Mouse (Mus musculus): Measurements from ENCODE around the gene Bcl3. TPM values are rescaled to one million over a fixed set of nuclear protein-coding genes. Genes with fewer than 3 reads are reported as not detected.

The Bcl3 gene
- total RNA-seq (2015; ENCODE audit: low replicate concordance) (15.5 and 21.3 TPM in 2 replicates), total RNA-seq (2017; ENCODE audit: low replicate concordance) (0.77 TPM in 1 of 2 replicates, not detected in the other)

GRCm38 (mm10) chr7:19822604-19823058 lies at the start of gene Bcl3:
Bcl3 (minus strand) TSS chr7:19822770.
- ATAC-seq (replicated peaks; ENCODE audit: low FRiP score, poor library complexity, severe bottlenecking): no peak

DNA sequence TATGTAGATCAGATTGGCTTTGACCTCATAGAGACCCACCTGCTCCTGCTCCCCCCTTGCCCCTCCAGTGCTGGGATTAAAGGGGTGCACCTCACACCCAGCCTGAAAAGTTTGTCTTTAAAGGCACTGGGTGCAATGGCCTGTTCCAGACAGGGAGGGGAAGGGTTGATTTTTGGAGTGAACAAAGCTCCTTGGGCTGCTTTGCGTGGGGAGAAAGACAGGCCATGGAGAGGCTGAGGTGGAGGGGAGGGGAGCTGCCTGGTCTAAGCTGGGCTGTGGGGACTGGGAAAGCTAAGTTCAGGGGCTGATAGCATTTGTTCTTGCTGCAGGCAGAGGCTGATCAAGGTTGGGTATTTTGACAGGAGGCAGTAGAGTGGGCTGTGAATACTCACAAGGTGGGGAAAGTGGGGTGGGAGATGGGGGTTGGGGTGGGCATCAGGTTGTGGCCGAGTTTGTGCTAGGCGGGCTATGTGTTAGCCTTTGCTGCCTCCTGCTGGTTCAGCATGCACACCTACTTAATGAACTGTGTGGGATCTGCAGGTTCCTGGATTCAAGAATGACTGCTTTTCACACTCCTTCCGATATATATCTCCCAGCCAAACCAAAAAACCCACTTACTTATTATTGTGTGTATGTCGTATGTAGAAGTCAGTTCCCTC lies 49.5 kb upstream of the Bcl3 start:
- no peak for ATAC-seq (replicated peaks; ENCODE audit: low FRiP score, poor library complexity, severe bottlenecking)

- no peak for ATAC-seq (replicated peaks; ENCODE audit: low FRiP score, poor library complexity, severe bottlenecking)
Measured at GRCm38 (mm10) chr7:19871137-19871621, 48.6 kb upstream of the Bcl3 start.

GRCm38 (mm10) chr7:19867751-19868399 lies 45.3 kb upstream of the Bcl3 start:
- no peak for ATAC-seq (replicated peaks; ENCODE audit: low FRiP score, poor library complexity, severe bottlenecking)

DNA sequence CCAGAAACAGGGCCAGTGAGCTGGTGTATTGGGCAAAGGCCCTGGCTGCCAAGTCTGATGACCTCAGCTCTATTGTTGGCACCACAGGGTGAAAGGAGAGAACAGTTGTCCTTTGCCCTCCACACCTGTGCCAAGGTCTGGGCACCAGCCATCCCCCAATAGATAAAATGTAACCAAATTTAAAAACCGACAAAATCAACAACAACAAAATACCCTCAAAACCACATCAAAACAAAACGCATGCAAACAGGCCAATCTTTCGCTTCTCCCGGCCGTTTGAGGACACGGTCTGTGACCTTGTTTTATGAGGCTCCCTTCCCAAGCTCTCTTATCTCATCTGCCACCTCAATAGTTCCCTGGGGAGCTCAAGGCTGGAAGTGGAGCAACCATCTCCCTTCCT lies 43.9 kb upstream of the Bcl3 start:
- no peak for ATAC-seq (replicated peaks; ENCODE audit: low FRiP score, poor library complexity, severe bottlenecking)

GRCm38 (mm10) chr7:19865246-19866036 lies 42.9 kb upstream of the Bcl3 start:
- ATAC-seq (replicated peaks; ENCODE audit: low FRiP score, poor library complexity, severe bottlenecking): no peak

DNA sequence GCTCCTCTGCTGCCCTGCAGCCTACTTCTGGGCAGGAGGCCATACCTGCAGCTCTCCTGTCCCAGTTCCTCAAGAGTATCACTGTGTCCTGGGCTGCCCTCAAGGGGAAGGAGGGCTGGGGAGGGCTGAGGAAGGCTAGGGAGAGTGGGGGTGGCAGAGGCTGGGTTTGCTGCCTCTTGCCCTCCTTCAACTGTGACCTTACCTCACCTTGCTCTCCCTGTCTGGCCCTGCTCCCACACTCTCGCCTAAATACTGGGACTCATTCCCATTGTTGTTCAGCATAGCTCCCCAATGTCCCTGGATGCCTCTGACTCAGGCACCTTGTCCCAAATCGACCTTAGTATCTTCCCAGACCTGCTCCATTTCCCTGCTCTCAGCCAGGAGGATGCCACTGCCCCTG lies 41.7 kb upstream of the Bcl3 start:
- no peak for ATAC-seq (replicated peaks; ENCODE audit: low FRiP score, poor library complexity, severe bottlenecking)

GRCm38 (mm10) chr7:19861199-19861598 lies 38.6 kb upstream of the Bcl3 start, which contains the start of gene Ceacam16:
Ceacam16 (minus strand) TSS chr7:19861299.
- no peak for ATAC-seq (replicated peaks; ENCODE audit: low FRiP score, poor library complexity, severe bottlenecking)

DNA sequence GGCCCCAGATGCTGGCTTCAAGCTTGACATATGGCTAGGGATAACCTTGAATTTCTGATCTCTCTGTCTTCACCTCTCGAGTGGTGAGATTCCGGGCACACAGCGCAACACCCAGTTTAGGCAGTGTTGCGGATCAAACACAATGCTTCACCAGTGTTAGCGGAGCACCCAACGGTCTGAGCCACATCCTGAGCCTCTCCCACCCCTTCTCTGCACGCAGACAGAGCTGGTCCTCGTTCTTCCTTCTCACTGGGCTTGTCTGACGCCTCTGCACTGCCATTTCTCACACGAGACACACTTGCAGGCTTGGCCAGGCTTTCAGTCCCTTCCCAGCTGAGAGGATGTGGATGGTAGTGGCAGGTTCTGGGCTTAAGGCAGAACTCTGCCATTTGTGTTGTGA lies 37.2 kb upstream of the Bcl3 start:
- ATAC-seq (replicated peaks; ENCODE audit: low FRiP score, poor library complexity, severe bottlenecking): no peak

GRCm38 (mm10) chr7:19856283-19856682 lies 33.7 kb upstream of the Bcl3 start:
- ATAC-seq (replicated peaks; ENCODE audit: low FRiP score, poor library complexity, severe bottlenecking): no peak

DNA sequence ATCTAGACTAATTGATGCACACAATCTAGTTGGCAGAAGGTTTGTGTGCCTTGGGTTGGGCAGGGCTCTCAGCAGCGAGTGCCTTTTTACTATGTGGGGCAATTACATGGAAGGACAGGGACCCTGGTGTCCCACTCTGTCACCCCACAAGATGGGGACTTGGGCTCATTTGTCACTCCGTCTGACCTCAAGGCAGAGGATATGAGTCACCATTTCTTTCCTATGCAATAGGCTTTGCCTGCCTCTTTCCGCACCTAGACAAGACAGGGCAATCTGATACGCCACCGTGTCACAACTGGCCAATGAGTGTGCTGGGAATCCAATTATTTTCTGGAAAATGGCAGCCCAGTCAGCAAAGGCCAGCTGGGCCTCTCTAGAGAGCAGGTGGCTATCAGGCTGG lies 33.1 kb upstream of the Bcl3 start:
- ATAC-seq (replicated peaks; ENCODE audit: low FRiP score, poor library complexity, severe bottlenecking): no peak

- no peak for ATAC-seq (replicated peaks; ENCODE audit: low FRiP score, poor library complexity, severe bottlenecking)
Measured at GRCm38 (mm10) chr7:19853526-19853925, 31.0 kb upstream of the Bcl3 start.

GRCm38 (mm10) chr7:19851858-19852570 lies 29.4 kb upstream of the Bcl3 start, which contains the start of gene Gm19345:
Gm19345 (plus strand) TSS chr7:19852003.
- no peak for ATAC-seq (replicated peaks; ENCODE audit: low FRiP score, poor library complexity, severe bottlenecking)

DNA sequence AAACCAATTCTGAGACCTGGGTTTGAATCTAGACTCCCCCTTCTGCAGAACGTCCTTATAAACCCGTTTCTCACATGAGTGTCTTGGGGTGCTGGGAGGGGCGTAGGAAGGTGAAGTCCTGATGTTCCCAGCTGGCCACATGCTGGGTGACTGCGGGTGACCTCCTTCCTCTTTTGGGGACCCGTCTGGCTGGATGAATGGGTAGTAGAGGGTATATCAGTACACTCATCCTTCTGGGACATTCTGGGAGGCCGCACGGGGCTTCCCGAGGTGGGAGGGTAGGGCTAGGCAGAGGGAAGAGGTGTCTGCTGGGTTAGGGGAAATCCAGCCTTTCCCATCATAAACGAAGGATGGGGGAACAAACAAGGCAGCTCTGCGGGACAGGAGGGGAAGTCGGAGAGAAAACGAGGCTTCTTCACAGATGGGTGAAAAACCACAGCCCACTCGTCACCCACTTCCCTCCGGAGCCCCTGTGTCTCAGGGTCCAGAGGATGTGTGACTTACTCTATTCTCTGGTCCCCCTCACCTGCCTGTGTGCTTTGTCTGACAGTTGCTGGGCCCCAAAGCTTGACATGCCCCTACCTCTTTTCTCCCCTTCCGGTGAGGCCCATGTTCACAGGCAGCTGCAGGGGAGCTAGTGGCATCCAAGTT lies 22.1 kb upstream of the Bcl3 start:
- ATAC-seq (replicated peaks; ENCODE audit: low FRiP score, poor library complexity, severe bottlenecking): no peak

DNA sequence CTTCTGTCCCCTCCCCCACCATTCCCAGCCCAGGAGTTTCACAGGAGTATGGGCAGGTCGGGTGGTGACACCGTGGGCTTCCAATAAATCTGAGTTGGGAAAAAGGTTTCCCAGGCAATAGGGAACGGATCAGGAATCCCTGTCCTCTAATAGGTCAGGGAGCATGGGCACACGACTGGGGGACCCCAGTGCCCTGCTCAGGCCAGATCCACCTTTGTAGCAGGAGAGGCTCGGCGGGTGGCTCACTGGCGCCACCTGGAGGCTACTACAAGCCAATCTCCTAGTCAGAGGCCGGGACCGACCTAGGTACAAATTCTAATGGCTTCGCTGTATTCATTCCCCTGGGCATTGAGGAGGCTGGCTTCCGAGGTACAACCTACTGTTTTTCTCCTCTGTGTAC lies 21.0 kb upstream of the Bcl3 start:
- no peak; the same call in 1 of the 2 replicates for ATAC-seq (replicated peaks; ENCODE audit: low FRiP score, poor library complexity, severe bottlenecking)

- ATAC-seq (replicated peaks; ENCODE audit: low FRiP score, poor library complexity, severe bottlenecking): no peak
Measured at GRCm38 (mm10) chr7:19842885-19843504, 20.4 kb upstream of the Bcl3 start.

GRCm38 (mm10) chr7:19841686-19842413 lies 19.3 kb upstream of the Bcl3 start:
- no peak for ATAC-seq (replicated peaks; ENCODE audit: low FRiP score, poor library complexity, severe bottlenecking)

DNA sequence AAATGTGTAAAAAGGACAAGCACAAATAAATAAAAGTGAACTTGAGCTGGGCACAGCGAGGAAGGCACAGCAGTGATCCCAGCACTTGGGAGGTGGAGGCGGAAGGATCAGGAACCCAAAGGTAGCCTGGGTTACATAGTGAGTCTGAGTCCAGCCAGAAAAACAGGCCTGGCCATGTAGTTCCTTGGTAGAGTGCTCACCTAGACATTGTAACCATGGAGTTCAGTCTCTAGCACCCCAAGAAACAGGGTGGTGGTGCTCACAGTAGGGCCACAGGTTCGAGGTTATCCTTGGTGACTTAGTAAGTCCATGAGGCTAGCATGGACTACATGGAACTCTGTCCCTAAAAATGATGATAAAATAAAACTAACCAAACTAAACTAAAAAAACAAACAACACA lies 18.4 kb upstream of the Bcl3 start:
- ATAC-seq (replicated peaks; ENCODE audit: low FRiP score, poor library complexity, severe bottlenecking): no peak

All from erythroid progenitor cell, adult 5-6 weeks (primary cell).